Mouse (Mus musculus) erythroid progenitor cell, adult 5-6 weeks (primary cell): ENCODE measurements around the gene Kpnb1. TPM values are rescaled to one million over a fixed set of nuclear protein-coding genes. Genes with fewer than 3 reads are reported as not detected.

Source experiments
- ATAC-seq: replicated peaks from 2 replicates; pipeline ENCODE4 v1.8.0; 2016; ENCODE audit warnings: moderate number of reproducible peaks, mild to moderate bottlenecking, moderate TSS enrichment, inconsistent platforms; ENCODE audit not compliant: poor library complexity, low FRiP score, severe bottlenecking
- total RNA-seq, 2 experiments: library from RNA; stranded (forward) in 1 of 2; stranded (reverse) in 1 of 2; fragments of 150-400 nt in 1 of 2; fragments of 186-747, 209-891 nt in 1 of 2; gene quantifications; 2 replicates each; pipeline versions ENCODE4 v1.2.3 to v1.2.4; 2015 to 2017; ENCODE audit warnings: low replicate concordance in 2 of 2

Kpnb1 gene
- total RNA-seq, 2 experiments from 2014 or later: 116 to 391 TPM

DNA sequence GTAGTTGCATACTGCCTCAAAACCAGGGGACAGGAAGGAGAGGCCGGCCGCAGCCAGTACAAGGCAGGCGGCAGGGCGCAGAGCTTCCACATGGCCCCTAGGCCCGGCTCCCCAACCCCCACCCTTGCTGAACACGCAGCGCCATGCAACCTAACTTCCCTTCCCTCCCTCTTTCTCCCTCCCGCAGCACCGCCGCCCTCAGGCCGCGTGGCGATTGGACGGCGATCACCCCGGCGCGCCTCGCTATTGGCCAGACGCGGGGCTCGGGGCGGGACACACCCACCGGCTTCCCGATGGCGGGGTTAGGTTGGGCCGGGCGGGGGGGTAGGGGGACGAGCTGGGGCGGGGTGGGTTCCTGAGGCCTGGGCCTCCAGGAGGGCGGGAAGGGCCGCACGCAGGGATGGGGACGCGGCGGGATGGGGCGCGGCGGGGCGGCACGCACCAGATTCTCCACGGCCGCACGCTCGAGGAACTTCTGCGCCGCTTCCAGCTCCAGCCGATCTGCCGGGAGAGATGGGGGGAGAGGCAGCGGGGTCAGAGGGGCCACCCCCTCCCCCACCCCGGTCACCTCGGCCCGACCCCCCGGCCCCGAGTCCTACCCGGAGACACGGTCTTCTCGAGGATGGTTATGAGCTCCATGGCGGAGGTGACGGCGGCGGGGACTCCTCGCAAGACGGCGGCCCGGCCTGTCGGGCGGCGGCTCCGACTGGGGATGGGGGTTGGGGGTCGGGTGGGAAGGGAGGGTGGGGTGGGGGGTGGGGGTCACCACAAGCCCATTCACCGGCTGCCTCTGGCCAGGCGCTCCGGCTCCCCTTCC lies 526 bp downstream of the Kpnb1 start:
- peak; percentile 79 for ATAC-seq

DNA sequence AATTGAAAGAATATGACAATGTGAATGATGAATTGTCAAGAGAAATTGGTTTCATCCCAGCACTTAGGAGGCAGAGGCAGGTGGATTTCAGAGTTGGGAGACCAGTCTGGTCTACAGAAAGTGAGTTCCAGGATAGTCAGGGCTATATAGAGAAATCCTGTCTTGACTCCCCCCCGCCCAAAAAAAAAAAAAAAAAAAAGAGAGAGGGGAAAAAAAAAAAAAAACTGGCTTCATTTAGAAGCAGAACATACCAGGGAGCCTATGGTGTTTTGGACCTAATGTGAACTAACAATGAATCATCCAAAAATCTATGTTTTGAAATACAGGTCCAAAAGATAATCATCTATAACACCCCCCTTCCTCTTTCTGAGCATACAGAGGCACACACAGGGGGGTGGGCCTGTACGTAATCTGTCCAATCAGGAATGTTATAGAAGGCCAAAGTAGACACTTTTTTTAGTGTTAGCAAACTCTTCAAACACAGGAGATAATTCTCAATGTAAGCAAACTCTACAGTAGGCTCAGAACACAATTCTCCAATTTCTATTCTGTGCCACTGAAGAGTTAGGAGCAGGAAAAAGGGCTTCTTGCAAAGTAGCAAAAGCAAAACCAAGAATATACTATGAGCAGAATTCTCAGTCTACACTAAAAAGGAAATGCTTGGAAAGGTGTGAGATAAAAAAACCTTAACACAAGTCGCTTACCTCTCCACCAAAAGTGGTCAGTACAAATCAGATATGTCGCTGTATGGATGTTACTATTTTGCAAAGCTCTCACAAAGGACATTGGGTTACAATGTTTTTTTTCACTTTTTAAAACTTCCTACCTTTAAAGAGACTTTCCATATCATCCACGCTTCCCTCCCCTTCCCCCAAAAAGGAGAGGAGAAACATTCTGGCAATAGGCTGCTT lies 1.7 kb downstream of the Kpnb1 start:
- ATAC-seq: no peak

DNA sequence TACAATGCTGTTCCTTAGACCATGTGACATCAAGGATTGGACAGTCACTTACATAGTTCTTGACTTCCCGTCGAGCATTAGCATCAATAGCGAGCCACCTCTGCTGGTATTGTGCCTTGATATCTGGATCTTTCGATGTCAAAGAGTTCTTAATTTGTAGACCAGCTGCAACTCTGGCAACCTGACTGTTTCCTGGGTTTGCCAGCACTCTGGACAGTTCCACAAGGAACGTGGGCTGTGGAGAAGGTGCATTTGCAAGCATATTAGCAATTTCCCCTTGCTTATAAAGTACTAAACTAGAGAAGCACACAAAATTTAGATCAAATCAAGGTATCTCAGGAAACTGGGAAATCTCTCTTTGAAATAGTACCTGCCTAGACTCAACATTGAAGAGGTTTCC lies 2.8 kb downstream of the Kpnb1 start:
- ATAC-seq: no peak

DNA sequence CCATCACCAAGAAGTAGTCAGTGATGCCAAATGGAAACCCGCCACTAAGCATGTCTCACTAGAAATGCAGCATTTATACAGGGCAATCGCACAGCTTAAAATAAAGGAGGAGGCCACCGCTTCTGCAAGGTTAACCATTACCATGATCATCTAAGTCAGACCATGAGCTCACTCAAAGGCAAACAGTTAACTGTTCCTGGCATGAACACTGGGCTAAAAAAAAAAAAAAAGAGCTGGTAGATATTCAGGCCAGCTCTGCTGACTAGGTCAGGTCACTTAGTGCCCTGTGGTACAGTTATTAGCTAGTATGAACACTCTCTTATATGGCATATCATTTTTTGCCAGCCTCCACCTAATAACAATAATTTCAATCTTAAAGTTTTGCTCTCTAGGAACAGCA lies 5.2 kb downstream of the Kpnb1 start:
- no peak for ATAC-seq

DNA sequence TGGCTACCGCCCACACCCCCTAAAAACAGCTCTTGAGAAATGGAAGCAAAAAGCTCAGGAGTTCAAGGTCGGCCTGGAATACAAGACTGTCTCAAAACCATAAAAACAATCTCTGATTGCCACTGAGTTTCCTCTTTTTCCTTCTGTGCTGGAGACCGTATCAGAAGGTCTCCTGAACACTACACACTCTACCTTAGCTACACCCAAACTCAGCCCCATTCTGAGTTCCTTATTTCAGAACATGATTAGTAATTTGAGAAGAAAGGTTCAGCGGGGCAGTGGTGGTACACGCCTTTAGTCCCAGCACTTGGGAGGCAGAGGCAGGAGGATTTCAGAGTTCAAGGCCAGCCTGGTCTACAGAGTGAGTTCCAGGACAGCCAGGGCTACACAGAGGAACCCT lies 6.6 kb downstream of the Kpnb1 start:
- ATAC-seq: no peak

DNA sequence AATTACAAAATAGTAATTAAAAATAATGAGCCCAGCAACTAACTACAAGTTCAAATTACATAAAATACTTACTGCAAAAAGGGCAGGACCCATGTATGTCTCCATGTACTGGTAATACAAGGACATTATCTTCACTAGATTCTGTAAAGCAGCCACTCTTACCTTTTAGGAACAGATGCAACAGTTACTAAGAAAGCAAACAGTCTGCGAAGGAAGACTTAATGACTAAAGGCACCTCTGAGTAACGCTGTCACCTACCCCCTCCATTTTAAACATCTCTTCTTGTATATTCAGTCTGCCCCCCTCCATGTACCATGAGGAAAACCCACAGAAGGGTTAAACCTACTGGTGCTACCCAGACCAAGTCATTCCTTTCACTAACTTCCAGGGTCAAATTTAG lies 9.5 kb downstream of the Kpnb1 start:
- ATAC-seq: no peak

DNA sequence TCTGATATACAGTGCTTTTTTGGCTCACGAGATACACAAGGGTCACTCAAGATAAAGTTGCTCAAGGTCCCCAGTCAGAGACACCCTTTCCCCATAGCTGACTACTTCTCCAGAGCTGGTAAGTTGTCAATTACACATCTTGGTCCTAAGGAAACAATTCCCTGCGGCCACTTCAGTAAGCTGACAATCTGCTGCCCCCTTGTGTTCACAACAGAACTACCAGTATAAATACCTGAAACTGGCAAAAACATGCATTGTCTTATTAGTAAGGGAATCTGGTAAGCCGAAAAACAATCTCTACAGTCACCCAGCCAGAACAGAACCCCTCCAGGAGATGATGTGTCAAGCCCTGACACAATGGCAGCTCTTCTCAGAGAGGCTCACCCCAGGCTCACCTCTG lies 10.8 kb downstream of the Kpnb1 start:
- peak; percentile 56; the same call in 1 of the 2 replicates for ATAC-seq

DNA sequence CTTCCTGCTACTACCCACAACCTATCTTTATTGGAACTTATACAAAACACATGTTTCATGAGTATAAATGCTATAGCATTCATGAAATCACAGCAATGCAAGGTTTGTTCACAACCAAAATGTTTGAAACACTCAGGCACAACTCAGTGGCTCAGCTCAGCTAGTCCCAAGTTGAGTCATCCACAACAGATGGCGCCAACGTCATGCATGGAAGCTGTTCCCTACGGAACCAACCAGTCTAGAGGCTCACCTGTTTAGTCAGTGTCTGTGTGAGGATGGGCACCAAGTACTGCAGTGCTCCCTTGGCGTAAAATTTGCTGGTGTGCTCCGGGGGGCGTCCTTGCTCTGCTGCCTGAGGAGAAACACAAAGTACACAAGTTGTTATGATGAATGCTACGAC lies 12.2 kb downstream of the Kpnb1 start:
- no peak for ATAC-seq

DNA sequence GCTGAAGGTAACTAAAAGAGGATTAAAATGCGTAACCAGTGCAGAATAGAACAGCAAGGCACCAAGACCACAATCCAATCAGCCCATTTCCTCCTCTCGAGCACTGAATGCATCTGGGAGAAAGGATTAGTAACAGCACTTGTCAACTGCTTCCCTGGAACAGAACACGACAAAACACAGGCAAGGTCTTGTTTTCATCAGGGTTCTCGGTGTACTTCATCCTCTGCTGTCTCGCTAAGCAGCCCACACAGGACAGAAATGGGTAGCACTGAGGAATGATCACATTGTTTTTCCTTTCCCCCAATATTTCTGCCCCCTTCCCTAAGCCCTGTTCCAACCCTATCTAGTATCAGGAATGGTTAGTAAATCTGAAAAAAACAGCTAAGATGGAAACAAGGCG lies 27.3 kb downstream of the Kpnb1 start:
- ATAC-seq: no peak

DNA sequence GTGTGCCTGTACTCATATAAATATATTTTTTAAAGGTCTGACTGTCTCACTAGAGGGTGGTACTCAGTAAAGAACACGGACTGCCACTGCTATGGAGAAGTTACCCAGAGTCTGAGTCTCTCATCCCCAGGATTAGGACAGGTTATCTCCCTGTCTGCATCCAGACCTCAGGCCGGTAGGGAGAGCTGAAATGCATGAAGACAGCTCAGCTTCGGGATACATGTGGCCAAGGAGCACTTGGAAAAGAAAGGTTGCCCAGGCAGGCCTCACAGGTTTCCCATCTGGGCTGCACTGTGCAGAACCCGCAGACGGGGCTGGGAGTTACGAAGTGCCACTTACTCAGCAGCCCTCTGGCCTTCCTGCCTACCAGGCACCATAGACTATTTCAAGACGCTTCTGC lies 30.7 kb downstream of the Kpnb1 start:
- ATAC-seq: no peak

DNA sequence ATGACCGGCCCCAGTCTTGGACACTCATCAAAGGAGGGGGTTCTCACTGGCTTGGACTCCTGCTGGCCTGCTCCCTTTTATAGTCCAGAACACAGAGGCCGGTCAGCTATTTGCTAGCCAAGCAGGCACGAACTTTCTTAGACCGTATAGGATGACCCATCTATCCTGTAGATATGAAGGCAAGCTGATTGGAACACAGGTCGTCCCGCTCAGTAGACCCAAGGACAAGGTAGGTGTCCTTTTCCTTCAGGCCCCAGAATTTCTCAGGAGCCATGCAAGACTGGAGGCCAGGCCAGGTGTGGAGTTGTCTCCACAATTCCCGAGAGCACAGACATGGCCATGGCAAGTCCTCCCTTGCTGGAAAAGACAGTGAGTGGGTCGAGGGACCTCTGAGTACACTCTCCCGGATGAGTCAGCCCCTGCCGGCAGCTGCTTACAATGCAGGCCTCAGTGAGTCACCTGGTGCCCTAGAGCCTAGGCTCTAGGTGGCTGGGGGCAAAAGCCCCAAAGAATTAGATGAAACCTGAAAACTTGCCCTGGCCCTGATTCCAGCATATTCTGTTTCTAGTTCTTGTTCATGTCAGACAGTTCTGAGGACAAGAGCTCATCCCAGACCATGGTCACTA lies 34.9 kb downstream of the Kpnb1 start:
- no peak for ATAC-seq

DNA sequence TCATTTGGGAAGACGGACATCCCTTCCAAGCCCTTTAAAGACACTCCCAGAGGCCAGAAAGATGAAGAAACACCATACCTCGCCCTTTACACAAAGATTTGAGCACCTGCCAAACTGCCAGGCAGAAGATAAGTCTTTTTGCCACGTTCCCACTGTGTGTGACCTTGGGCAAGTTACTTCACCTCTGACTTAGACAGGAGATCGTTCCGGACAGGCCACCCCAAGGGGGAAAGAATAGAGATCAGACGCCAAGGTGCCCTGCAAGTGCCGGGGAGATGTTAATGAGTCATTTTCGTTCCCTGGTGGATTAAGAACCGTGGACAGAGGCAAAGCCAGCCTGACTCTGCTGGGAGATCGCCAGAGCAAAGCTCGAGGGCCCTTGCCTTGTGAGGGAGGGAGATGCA lies 35.7 kb downstream of the Kpnb1 start:
- ATAC-seq: no peak

DNA sequence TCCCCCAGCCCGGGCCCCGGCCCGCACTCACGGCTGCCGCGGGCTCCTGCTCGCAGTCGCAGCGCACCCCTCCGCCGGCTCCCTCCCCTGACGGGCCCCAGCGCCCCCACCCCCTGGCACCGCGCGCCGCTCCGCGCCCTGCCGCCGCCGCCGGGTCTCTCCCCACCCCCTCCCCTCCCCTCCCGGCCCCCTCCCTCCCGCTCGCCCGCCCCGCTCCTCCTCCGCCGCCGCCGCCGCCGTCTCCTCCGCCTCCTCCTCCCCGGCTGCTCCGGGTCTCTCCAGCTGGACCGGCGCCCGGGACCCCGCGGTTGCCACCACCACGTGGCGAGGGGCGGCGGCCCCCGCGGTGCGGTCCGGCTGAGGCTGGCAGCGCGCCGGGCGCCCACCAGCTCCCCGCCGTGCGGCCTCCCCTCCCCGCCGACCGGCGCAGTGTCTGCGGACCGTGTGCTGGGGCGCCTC lies 36.3 kb downstream of the Kpnb1 start, which contains the start of gene Tbkbp1:
Tbkbp1 (minus strand) TSS at position 153 of the 459 bp plus-strand sequence.
- ATAC-seq: no peak

DNA sequence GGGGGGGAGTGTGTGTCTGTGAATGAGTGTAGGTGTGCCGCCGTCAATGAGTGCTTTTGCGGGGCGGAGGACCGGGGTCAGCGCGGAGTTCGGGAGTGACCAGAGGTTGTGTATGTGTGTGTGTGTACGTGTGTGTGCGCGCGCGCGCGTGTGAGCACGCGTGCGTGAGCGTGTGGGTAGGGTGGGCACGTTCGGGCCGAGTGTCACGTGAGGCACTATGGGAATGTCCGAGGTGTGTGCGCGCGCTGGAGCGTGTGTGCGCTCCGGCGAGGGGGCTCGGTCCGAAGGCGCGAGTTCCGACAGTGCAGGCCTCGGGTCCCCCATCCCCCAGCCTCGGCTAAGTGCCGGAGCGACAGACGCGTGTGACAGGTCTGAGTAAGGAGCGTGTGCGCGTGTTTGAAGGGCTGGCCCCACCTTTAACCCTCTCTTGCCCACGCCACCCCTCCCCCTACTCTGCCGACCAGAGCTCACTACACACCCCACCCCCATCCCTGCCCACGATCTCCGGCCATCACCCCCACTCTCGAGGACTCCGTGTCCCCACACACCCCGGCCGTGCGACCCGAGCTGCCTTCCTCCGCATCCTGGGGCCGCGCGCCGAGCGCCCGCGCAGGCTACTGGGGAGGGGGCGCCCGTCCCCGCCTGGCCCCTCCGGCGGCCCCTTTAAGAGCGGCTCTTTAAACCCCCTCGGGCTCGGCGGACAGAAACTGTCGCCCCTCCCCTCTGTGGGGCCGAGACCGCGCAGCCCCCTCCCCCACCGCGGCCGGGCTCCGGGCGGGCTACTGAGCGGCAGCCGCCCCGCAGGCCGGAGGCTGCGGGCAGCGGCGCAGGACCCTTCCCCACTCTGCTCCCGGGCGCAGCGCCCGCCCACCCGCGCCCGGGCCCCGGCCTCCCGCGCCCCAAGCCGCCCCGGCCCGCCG lies 37.0 kb downstream of the Kpnb1 start:
- no peak for ATAC-seq

DNA sequence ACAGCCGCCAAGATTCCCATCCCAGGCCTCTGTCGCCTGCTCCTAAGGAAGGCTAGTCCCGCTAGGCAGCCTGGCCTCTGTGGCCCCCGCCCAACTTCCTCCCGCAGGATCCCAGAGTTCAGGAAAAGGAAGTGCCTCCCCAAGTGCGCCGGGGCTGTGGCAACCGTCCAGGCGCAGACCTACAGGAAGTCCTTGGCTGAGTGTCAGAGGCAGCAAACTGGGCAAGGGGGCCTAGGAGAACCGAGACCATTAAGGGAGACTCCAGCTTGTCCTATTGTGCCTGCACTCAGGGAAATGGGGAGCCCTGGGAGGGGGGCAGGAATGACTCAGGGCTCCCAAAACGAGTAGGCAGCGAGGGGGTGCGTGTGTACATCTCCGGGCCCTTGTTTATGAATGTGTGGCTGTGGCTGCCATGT lies 37.7 kb downstream of the Kpnb1 start:
- ATAC-seq: no peak

DNA sequence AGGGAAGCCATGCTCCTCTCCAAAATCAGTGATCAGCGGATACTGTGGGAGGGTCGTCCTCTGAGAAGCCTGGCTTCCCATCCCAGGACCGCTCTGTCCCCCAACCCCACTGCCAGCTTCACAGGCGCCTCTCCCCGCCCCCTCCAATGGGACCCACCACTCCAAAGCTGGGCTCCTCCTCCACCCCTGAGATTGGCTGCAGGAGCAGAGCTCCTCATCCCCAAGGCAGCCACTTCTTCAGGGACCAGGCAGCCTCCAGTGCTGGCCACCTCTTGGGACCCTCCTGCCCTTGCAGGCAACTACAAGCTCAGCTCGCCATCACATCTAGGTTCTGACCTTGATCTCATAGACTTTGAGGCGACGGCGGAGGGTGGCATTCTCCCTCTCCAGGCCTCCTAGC lies 38.7 kb downstream of the Kpnb1 start:
- ATAC-seq: no peak

DNA sequence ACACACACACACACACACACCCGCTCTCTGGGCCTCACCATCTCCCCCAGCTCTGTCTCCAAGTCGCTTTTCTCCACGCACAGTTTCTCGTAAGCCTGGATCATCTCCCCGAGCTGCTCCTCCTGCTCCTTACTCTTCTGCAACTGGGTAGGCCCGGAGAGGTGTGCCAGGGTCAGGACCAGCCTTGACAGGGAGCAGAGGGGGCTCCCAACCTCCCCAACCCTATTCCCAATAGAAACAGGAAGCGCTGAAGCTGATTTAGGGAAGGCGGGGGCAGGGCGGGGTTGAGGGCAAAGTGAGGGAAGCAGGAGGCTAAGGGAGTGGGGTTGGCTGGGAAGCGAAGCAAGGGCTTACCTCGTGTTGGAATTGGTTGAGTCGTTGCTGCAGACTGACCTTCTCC lies 39.1 kb downstream of the Kpnb1 start:
- no peak for ATAC-seq

DNA sequence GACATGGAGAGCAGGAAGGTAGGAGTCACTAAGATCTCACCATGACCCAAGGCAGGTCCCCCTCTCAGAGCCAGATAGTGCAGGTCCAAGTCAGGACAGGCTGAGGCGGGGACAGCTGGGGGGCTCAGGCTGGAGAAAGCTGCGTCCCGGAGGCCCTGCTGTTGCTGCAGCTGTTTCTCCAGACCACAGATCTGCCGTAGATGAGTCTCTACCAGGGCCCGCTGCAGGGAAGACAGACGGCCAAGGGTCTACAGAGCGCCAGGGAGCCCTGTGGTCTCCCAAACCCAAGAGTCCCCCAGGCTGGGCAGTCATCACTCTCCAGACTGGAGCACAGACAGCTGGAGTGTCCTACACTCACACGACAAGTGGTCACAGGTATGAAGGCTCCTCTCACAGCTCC lies 40.3 kb downstream of the Kpnb1 start:
- ATAC-seq: no peak

DNA sequence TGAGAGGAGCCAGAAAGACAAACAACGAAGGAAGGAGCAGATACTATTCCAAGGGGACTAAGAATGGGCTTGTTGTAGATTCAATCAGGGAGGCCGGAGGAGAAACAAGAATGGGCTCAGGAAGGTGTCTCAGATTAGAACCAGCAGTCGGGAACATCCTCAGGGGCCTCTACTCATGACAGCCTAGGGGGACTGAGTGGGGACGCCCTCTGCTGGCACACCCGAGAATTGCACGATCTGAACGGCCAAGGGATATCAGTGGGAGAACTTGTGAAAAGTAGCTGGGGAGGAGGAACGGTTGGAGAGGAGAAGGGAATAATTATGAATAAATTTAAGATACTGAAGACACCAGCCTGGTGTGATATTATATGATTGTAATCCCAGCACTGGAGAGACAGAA lies 41.0 kb downstream of the Kpnb1 start:
- no peak for ATAC-seq
